Mouse (Mus musculus) MEL (cell line): ENCODE results near the gene Rap1gds1. TPM values are rescaled to one million over a fixed set of nuclear protein-coding genes. Genes with fewer than 3 reads are reported as not detected.

ENCODE experiments used
- DNase-seq: peaks from one replicate; pipeline ENCODE4 v3.0.0; 2011; ENCODE audit warnings: low read depth, low spot score
- H3K27ac ChIP-seq: 2 replicates; pipeline ENCODE4 v1.5.1; 2012; ENCODE audit warnings: low read depth, mild to moderate bottlenecking, control low read depth, low read length, moderate library complexity; ENCODE audit not compliant: control insufficient read depth
- H3K27me3 ChIP-seq, 2 experiments: fragments of 150-350 bp in 1 of 2; sonication (generic) in 1 of 2; 2 replicates each; pipeline ENCODE4 v1.6.1; 2012; ENCODE audit warnings: low read length in 2 of 2, mild to moderate bottlenecking in 2 of 2, improper control_type of control experiment in 1 of 2, moderate library complexity in 1 of 2; ENCODE audit not compliant: insufficient read depth in 2 of 2, control insufficient read depth in 1 of 2
- H3K36me3 ChIP-seq, 2 experiments: 2 replicates each; pipeline ENCODE4 v1.6.1; 2012 to 2014; ENCODE audit warnings: low read length in 2 of 2, improper control_type of control experiment in 1 of 2, inconsistent platforms in 1 of 2, mild to moderate bottlenecking in 1 of 2; ENCODE audit not compliant: insufficient read depth in 2 of 2, control insufficient read depth in 1 of 2
- H3K4me1 ChIP-seq, 2 experiments: fragments of 150-350 bp in 1 of 2; sonication (generic) in 1 of 2; 2 replicates each; pipeline ENCODE4 v1.6.1; 2012; ENCODE audit warnings: low read length in 2 of 2, improper control_type of control experiment in 1 of 2, mild to moderate bottlenecking in 1 of 2; ENCODE audit not compliant: insufficient read depth in 2 of 2, control insufficient read depth in 1 of 2
- H3K4me3 ChIP-seq, 2 experiments: fragments of 150-350 bp in 1 of 2; sonication (generic) in 1 of 2; 2 replicates each; pipeline ENCODE4 v1.5.1; 2012; ENCODE audit warnings: low read depth in 2 of 2, low read length in 2 of 2, mild to moderate bottlenecking in 2 of 2, moderate library complexity in 2 of 2, control low read depth in 1 of 2, improper control_type of control experiment in 1 of 2; ENCODE audit not compliant: control insufficient read depth in 1 of 2, insufficient read depth in 1 of 2
- H3K79me2 ChIP-seq: 2 replicates; pipeline ENCODE4 v1.6.1; 2012; ENCODE audit warnings: mild to moderate bottlenecking, low read length, moderate library complexity; ENCODE audit not compliant: control insufficient read depth, poor library complexity, insufficient read depth
- H3K9ac ChIP-seq: 2 replicates; pipeline ENCODE4 v1.6.1; 2012; ENCODE audit warnings: low read depth, mild to moderate bottlenecking, control low read depth, low read length, moderate library complexity; ENCODE audit not compliant: control insufficient read depth, poor library complexity, severe bottlenecking
- H3K9me3 ChIP-seq: fragments of 150-350 bp; sonication (generic); replicated peaks from 2 replicates; pipeline ENCODE4 v1.6.1; 2012; ENCODE audit warnings: mild to moderate bottlenecking, low read length, improper control_type of control experiment, moderate library complexity; ENCODE audit not compliant: insufficient read depth
- ELF1 ChIP-seq: IDR thresholded peaks from 2 replicates; pipeline ENCODE4 v1.6.1; 2014; ENCODE audit warnings: low read depth, mild to moderate bottlenecking, inconsistent platforms, low read length, improper control_type of control experiment, moderate library complexity
- EP300 ChIP-seq, 2 experiments: IDR thresholded peaks; 2 replicates each; pipeline ENCODE4 v1.6.1; 2011; ENCODE audit warnings: improper control_type of control experiment in 2 of 2, low read length in 2 of 2, low read depth in 1 of 2, mild to moderate bottlenecking in 1 of 2
- HCFC1 ChIP-seq: IDR thresholded peaks from 2 replicates; pipeline ENCODE4 v1.6.1; 2012; ENCODE audit warnings: low read depth, mild to moderate bottlenecking, inconsistent platforms, low read length, improper control_type of control experiment, moderate library complexity
- JUND ChIP-seq: IDR thresholded peaks from 2 replicates; pipeline ENCODE4 v1.6.1; 2011; ENCODE audit warnings: low read depth, mild to moderate bottlenecking, improper control_type of control experiment, low read length
- MAFK ChIP-seq: IDR thresholded peaks from 2 replicates; pipeline ENCODE4 v1.6.1; 2011; ENCODE audit warnings: low read depth, mild to moderate bottlenecking, low read length, improper control_type of control experiment, borderline replicate concordance
- MAZ ChIP-seq: IDR thresholded peaks from 2 replicates; pipeline ENCODE4 v1.6.1; 2012; ENCODE audit warnings: low read depth, mild to moderate bottlenecking, inconsistent platforms, low read length, improper control_type of control experiment
- MEF2A ChIP-seq: IDR thresholded peaks from 2 replicates; pipeline ENCODE4 v1.6.1; 2014; ENCODE audit warnings: low read depth, mild to moderate bottlenecking, inconsistent platforms, low read length, improper control_type of control experiment; ENCODE audit not compliant: poor library complexity, insufficient replicate concordance, severe bottlenecking; ENCODE audit errors: extremely low read depth
- MXI1 ChIP-seq: IDR thresholded peaks from 2 replicates; pipeline ENCODE4 v1.6.1; 2011; ENCODE audit warnings: mild to moderate bottlenecking, low read depth, low read length, improper control_type of control experiment
- POLR2A ChIP-seq, 2 experiments: IDR thresholded peaks; 2 replicates each; pipeline ENCODE4 v1.6.1; 2011 to 2012; ENCODE audit warnings: low read length in 2 of 2, mild to moderate bottlenecking in 2 of 2, control low read depth in 1 of 2, improper control_type of control experiment in 1 of 2, low read depth in 1 of 2, moderate library complexity in 1 of 2; ENCODE audit not compliant: control insufficient read depth in 1 of 2, insufficient read depth in 1 of 2, poor library complexity in 1 of 2
- SMC3 ChIP-seq: IDR thresholded peaks from 2 replicates; pipeline ENCODE4 v1.6.1; 2011; ENCODE audit warnings: low read depth, low read length, improper control_type of control experiment
- TBP ChIP-seq: IDR thresholded peaks from 2 replicates; pipeline ENCODE4 v1.8.0; 2011; ENCODE audit warnings: low read depth, low read length, improper control_type of control experiment
- USF1 ChIP-seq: IDR thresholded peaks from 2 replicates; pipeline ENCODE4 v1.6.1; 2014; ENCODE audit warnings: low read depth, mild to moderate bottlenecking, inconsistent platforms, low read length, improper control_type of control experiment, moderate library complexity
- USF2 ChIP-seq, 2 experiments: IDR thresholded peaks; 2 replicates each; pipeline ENCODE4 v1.6.1; 2011 to 2012; ENCODE audit warnings: improper control_type of control experiment in 2 of 2, low read length in 2 of 2, borderline replicate concordance in 1 of 2, inconsistent platforms in 1 of 2, low read depth in 1 of 2, mild to moderate bottlenecking in 1 of 2; ENCODE audit not compliant: insufficient read depth in 1 of 2
- ZC3H11A ChIP-seq: IDR thresholded peaks from 2 replicates; pipeline ENCODE4 v1.6.1; 2012; ENCODE audit warnings: low read depth, mild to moderate bottlenecking, inconsistent platforms, low read length, improper control_type of control experiment
- ZNF384 ChIP-seq: IDR thresholded peaks from 2 replicates; pipeline ENCODE4 v1.6.1; 2012; ENCODE audit warnings: low read depth, mild to moderate bottlenecking, inconsistent platforms, low read length, improper control_type of control experiment
- polyA plus RNA-seq, 2 experiments: library from polyadenylated mRNA; stranded (reverse) in 1 of 2; unstranded in 1 of 2; fragments of >175 nt in 1 of 2; fragments of >200 nt in 1 of 2; gene quantifications; 2 replicates each; pipeline versions ENCODE4 v1.2.1 to v1.2.4; 2012; ENCODE audit warnings: low replicate concordance in 2 of 2, low read depth in 1 of 2; ENCODE audit not compliant: insufficient read length in 2 of 2, insufficient read depth in 1 of 2, missing spikeins in 1 of 2
- total RNA-seq: library from RNA; depleted of rRNA; stranded (reverse); fragments of 300-350 nt; gene quantifications from 2 replicates; pipeline ENCODE4 v1.2.3, GENCODE M21; 2012

Rap1gds1 gene
- total and polyA plus RNA-seq, 3 experiments: 34.7 to 67.2 (median 53.3) TPM

DNA sequence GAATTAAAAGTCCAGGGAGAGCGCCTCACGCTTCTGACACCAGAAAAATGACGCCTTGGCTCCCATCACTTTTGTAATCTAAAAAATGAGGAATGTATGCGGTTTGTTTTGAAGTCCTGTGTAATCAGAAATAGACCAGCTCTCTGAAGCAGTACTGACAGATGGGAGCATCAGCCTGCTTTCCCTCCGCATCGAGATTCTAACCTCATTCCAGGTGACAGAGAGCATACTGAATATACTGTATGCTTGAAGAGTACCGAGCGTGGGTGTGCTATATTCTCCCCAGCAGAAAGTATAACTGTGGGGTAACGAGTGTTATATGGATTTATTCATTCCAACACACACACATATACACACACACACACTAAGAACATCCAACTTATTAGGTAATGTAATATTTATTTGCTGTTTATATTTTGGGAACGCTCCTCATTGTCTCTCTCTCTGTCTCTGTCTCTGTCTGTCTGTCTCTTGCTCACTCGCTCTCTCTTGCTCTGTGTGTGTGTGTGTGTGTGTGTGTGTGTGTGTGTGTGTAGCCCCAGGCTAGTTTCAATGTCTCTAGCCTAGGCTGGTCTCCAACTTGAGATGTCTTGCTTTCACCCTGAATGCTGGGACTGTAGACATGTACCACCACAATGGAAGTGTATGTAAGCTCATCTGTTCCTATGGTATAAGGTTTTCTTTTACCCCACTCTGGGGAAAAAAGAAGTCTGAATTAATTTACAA is 193.8 kb downstream of the Rap1gds1 start:
- Histone ChIP-seq H3K36me3 (peaks cover 0 to 19% of the 10 kb centered on the region in 2 experiments; a peak in 2 of 4 replicates), H3K27me3 (no peaks in the 10 kb centered on the region), H3K27ac (peak overlapping the region; percentile 76), H3K79me2 (no peaks in the 10 kb centered on the region), H3K9ac (no peak overlapping the region), H3K4me3 (peak overlapping the region in 1 of 2 experiments; percentile 2; a peak in 1 of 4 replicates), H3K4me1 (peaks cover 3 to 15% of the 10 kb centered on the region in 2 experiments)
- peak; percentile 7 for DNase-seq
- TF ChIP-seq USF2 (IDR thresholded peaks at IDR 0.05; ENCODE audit: borderline replicate concordance in 1 of 2, insufficient read depth in 1 of 2, low read depth in 1 of 2, low read length in 2 of 2) (no peak), JUND (no peak), MAZ (0 out of 2 replicates have a peak, but pooled peaks have one; percentile 2), ZC3H11A (no peak), EP300 (IDR thresholded peaks at IDR 0.05; ENCODE audit: low read depth in 1 of 2, low read length in 2 of 2) (no peak), MEF2A (no peak), POLR2A (IDR thresholded peaks at IDR 0.05; ENCODE audit: control insufficient read depth in 1 of 2, insufficient read depth in 1 of 2, low read depth in 1 of 2, low read length in 2 of 2, poor library complexity in 1 of 2) (no peak), MXI1 (no peak)
- TF ChIP-seq, all 39 proteins: peak for 1
- H3K9me3 ChIP-seq: no peaks in the 10 kb centered on the region

GRCm38 (mm10) chr3:138877741-138878140 is 197.3 kb downstream of the Rap1gds1 start:
- DNase-seq: no peak
- Histone ChIP-seq H3K27me3 (no peaks in the 10 kb centered on the region), H3K4me1 (peaks cover 3 to 15% of the 10 kb centered on the region in 2 experiments), H3K9ac (no peak overlapping the region), H3K79me2 (no peaks in the 10 kb centered on the region), H3K4me3 (no peak overlapping the region), H3K9me3 (no peaks in the 10 kb centered on the region), H3K36me3 (peaks cover 2 to 19% of the 10 kb centered on the region in 2 experiments; a peak in 3 of 4 replicates), H3K27ac (no peak overlapping the region)
- no peak for TF ChIP-seq ELF1
- no peak for TF ChIP-seq HCFC1
- no peak for TF ChIP-seq MAFK
- no peak for TF ChIP-seq SMC3
- TF ChIP-seq ZNF384: no peak
- no peak for TF ChIP-seq TBP
- TF ChIP-seq MAZ: no peak
- no peak for TF ChIP-seq USF1
